Mouse (Mus musculus) heart, adult 18-20 months (tissue): Measurements from ENCODE around the gene Smim27. TPM values are rescaled to one million over a fixed set of nuclear protein-coding genes. Genes with fewer than 3 reads are reported as not detected.
"Not testable (repeated sequence)": the region's sequence is repeated elsewhere in the genome, so short reads cannot be mapped to it uniquely, and the experiment has no call there.

Experiments
- DNase-seq, 2 experiments: peaks; one replicate each; pipeline ENCODE4 v3.0.0; 2021 to 2022; ENCODE audit warnings: mixed read lengths in 1 of 2
- total RNA-seq, 2 experiments: library from RNA; stranded (reverse); gene quantifications; 2 replicates each; pipeline ENCODE4 v1.2.3; 2021

Gene Smim27
- total RNA-seq, 2 experiments from 2014 or later: 38.5 to 43.6 TPM

DNA sequence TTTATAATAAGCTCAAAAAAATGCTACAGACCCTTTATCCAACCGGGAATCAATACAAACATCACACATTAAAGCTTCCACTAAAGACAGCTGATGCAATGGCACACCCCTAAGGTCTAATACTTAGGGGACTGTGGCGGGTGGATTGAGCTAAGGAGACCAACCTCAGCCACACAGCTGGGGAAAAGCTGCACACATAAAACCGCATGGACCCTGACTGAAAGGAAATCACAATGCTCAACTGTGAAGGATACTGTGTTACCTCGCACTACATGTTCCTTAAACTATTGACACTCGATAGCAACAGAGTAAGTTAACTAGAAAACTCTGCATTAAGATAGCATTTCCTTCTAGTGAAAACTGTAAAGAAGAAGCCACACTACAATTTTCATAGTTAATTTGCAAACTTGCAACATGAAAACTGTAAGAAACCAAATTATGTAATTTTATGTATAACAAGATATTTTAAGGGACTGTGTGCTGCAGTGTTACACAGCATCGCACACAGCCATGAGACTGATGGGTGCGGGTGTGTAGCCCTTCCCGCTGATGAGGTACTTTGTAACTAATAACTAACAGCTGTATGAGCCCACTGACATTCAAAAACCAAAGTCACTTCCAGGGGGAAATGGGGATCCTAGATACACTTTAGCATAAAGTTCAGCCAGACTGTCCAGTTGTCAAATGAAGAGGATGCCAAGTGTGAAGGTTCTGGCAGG lies 14.8 kb upstream of the Smim27 start:
- no peak for DNase-seq

DNA sequence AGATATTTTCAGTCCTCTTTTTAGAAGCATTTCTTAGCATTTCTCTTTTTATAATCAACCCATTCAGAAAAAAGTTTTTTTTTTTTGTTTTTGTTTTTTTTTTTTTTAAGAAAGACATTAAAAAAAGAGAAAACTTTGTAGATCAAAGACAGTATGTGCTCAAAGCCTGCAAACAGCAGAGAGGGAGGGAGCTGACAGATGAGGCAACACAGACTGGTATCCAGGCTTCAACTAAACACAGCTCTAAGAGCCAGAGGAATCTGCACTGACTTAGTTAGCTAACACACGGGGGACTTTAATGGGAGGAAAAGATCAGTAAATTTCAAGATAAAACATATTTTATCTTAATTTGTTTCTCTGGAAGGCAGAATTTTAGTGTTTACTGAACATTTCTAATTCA lies 5.1 kb upstream of the Smim27 start:
- DNase-seq: no peak

DNA sequence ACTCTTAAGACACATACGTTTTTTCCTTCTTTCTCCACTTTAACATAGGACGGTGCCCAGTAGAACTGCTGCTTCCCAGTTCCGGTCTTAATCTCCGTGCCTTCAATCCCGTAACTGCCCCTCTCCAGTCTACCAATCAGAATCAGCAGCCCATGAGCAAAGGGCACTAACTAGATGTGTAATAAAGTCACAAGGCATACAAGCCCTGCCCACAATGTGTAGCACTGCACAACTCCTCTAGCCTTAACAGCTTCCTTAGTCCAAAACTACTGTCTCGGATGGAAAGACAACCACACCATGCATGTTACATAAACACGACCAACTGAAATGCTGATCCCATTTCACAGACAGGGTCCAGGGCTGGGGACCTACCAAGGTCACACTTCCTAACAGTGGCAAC lies 1.7 kb upstream of the Smim27 start:
- peak in 1 of 2 experiments; percentile 7 for DNase-seq

DNA sequence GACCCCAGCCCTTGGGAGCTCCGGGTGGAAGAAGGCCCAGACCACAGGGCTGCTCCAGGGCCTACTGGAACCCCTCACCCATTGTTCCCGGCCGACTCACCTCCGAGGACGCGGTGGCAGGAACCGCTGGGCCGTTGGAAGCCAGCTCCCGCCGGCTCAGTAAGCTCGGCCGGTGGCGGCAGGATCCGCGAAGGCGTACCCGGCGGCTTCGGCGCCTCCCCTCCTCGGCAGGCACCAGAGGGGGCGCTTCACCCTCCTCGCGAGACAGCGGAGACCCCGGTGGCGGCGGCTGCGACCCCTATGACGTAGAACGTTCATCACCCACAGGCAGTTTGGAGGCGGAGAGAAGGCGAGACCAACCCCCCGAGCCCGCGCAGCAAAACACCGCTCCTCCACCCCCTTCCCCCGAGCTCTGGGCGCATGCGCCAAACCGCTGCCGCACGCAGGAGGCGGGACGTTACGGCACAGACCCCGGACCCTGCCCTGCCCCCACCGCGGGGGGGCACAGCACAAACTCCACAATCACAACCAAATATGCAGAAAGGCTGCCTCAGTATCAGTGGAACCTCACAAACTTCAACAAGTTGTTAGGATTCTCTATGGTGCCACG lies 1.1 kb upstream of the Smim27 start:
- DNase-seq: peak; percentile 94

DNA sequence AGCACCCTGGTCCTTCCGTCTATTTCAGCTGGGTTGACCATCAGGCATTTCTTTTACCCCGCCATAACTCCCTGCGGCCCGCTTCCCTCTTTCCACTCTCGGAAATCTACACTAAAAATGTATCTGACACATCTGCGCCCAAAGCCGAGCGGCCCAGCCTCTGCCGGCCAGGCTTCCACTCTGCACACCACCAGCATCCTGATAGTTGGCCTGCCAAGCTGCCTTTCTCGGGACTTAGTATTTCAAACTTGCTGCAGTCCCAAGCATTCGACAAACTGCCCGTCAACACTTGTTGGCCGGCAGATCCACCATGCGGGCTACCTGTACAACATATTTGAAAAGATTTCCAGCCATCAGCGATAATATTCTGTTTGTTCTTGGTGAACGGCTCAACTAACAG lies 544 bp upstream of the Smim27 start:
- DNase-seq: no peak

DNA sequence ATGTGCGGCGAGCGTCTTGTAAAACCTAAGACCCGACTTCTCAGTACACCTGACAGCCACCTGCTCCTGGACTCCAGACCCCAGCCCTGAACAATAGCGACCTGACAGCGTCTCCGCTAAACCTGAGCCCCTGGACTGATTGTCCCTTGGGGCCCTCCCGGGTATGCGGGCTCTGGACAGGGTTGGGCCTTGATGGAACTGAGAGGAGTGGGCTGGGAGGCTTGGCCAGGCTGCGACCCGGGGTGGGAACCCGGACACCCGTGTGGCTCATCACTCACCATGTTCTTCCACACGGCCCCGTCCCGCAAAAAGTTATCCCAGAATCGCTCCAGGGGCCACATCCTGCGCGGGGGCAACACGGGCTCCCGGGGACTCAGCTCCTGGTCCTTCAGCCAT lies 9.5 kb downstream of the Smim27 start:
- DNase-seq: no peak

DNA sequence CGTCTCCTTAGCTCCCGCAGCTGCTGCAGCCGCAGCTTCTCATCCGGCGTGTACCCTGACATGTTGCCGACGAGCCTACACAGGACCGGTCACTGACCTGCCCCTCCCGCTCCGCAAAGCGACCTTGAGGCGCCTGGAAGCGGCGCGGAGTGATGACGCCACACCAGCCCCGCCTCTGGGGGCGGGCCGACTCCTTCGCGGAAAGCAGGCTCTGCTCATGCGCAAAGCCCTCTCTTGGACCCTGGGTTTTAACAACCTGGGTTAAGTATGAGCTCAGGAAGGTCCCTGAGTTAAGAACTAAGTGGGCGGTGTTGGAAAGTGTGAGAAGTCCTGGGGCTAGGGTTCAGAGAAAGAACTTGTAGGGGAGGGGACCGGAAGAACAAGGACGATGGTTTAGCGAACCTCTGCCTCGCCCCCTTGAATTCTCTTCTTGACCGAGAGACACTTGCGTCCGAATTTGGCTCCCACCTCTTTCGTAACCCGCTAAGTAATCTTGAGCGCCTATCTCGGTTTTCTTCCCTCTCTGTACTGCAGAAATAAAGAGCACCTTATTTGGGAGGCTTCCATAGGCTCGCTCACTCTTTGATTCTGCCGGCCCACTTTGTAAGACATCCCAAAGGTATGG lies 10.0 kb downstream of the Smim27 start, which contains the start of gene Ndufb6:
TSS of gene Ndufb6 (minus strand) at position 146 of the 625 bp plus-strand sequence.
- peak; percentile 94 to 96 for DNase-seq

DNA sequence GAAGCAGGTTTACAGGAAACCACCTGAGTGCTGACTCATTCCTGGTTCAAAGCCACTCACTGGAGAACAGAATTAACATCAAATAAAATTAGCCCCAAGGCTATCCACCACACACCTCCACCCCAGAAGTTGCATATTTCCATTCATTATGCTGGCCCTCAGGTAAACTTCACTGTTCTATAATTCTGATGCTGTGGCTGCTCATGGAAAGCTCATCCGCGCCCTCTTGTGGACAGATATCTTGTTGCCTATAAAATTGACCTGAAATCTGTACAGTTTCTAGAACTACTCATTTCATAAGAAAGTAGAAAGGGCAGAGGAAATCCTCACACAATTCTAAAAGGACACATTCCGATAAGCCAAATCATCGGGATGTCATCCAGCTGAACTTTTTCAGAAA lies 16.2 kb downstream of the Smim27 start:
- peak; percentile 56 to 84 for DNase-seq

DNA sequence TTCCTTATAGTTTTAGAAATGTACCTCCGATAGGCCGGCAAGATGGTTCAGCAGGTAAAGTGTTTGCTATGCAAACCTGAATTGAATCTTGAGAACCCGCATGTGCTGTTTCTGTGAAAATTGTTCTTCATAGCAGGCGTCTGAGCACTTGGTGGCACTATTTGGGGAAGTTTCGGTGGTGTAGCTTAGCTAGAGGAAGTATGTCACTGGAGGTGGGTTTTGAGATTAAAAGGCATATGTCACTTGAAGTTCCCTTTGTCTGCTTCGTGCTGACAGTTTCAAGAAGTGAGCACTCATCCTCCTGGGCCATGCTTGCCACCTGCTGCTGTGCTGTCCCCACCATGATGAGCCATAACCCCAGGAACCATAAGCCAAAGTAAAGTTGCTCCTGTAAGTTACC lies 18.0 kb downstream of the Smim27 start:
- DNase-seq: no peak

DNA sequence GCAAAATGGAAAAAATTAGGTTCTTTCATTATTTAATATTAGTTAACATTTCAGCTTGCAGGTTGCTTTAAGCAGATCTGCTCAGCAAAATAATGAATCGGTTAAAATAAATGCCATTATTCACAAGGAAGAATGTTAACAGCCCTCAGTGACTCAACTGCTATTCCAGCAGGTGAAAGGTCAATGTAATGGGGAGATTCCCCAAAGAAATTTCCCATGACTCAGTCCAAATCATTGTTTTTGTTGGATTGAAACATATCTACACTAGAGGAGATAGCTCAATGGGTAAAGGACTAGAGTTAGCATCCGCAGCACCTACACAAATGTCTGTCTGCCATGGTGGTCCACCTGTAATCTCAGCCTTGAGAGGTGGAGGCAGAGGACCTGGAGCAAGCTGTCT lies 19.7 kb downstream of the Smim27 start:
- no peak for DNase-seq

DNA sequence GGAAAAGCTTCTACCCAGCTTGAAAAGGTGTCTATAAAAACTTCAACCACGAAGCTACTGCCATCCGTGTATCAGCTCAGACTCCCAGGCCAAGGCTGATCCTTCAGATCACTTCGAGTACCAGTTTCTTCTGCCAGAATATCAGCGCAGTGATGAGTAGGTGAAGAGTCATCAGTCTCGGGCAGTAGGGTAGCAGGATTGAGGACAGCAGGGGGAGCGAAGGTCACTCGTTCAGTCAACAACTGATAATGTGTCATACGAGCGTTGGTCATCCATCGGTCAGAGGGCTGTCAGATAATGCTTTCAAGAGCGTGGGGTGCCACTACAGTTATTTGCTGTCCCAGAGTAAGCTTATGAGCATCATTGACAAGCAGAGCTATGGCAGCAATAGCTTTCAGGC lies 22.1 kb downstream of the Smim27 start:
- DNase-seq: not testable (repeated sequence)

DNA sequence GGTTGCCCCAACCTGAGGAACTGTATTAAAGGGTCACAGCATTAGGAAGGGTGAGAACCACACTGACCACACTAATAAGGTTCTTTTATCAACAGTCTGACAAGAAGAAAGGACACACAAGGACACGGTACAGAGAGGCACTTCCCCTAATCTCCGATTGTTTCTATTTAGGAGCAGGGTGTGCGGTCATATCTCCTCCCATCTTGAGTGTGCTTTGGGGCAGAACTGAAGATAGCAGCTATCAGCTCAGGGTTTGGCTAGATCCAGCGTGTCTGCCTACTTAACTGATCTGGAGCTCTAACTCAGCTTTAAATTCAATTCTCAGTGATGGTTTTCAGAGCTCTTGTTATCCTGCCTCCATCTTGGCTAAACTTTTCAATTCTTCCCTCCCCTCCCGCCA lies 29.8 kb downstream of the Smim27 start:
- DNase-seq: no peak

DNA sequence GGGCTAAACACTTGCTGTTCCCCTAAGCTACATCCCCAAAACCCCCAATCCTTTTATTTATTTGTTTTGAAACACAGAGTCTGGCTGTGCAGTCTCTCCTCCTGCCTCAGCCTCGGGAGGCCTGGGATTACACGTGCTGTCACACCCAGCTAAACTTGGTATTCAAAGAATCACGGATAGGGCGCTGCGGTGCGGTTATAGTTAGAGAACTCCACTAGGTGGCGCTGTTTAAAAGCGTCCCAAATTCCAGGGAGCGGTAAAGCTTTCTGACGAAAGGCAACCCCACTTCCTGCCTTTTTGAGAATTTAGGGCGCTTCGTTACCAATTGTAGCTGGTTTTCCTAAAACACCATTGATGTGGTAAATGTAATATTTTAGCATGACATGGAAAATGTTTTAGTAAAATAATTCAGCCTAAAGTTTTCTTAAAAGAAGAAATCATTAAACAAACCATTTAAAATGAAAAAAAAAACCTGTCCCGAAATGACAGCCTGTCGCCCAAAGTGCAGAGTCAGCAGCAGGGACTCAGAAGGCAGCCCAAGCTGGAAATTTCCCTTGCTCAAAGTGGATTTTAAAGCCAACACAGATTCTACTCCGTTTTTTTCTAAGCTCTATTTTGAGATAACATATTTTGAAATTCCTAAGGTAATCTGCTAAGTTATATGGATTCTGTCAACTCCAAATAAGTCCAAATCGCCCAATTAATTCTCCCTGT lies 31.9 kb downstream of the Smim27 start:
- DNase-seq: peak; percentile 72 to 85

DNA sequence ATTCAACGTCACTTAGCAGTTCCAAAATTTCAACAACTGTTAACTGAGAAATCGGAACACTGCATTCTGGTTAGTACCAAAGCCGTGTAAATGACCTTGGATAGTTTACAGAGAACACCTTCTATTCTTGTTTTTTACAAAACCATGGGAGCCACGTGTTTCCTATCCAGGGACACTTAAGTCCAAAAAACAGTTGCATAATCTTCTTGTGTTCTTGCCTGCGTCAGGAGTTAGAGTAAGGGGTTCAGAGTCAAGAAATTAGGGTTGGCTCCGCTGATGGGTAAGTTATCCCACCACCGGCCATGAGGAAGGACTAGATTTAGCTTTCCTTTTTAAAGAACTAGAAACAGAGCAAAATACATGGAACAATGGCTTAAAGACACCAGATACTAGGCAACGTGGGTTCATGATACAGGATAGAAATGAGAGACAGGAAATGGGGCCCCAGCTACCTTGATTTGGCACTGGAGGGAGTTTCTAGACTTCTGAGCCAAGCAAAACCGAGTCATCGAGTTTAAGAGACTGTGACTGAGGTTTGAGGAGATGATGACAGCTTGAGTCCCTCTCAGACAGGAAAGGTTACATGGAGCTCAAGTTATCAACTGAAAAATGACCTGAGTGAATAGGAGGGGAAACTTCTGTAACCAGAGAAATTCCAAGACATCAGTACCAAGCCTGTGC lies 33.2 kb downstream of the Smim27 start:
- DNase-seq: no peak

DNA sequence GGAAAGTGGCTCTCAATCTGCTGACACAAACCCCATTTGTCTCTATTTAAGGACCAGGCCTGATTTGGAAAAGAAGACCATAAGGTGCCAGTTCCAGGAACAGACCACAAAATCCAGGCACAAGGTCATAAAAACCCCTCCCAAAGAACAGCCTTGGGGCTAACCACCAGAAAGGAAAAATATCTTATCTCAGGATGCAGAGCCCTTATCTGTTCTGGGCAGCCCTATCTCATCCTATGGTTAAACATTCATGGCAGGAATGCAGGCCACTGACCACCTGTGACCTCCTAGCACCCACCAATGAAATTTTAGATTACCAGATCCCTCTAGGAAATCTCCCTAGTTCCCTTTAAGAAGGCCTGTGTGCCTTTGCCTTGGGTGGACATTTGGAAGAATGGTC lies 40.3 kb downstream of the Smim27 start:
- DNase-seq: no peak

DNA sequence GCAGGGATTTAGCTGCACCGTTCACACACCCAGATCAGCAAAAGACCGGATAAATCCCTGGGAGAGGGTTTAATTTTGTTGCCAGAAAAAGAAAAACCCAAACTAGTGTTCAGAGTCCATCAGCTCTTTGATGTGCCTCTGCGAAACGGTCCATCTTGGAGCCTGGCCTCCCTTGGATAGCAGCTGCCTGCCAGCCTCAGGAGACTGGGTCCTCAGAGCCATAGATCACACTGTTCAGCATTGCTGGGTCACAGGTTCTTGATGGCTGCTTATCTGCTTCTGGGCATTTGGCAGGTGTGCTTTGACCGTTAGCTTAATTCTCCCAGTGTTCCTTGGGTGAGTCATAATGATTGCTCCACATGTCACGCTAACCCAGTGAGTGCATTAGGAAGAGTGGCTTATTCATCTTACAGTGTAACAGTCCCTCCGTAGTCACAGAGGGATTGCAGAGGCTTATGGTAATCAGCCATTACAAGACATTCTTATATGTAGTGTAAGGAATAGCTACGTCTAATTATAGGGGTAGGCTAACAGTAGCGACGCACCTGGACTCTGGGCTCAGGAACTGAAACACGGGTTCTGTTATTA lies 41.5 kb downstream of the Smim27 start:
- no peak for DNase-seq

DNA sequence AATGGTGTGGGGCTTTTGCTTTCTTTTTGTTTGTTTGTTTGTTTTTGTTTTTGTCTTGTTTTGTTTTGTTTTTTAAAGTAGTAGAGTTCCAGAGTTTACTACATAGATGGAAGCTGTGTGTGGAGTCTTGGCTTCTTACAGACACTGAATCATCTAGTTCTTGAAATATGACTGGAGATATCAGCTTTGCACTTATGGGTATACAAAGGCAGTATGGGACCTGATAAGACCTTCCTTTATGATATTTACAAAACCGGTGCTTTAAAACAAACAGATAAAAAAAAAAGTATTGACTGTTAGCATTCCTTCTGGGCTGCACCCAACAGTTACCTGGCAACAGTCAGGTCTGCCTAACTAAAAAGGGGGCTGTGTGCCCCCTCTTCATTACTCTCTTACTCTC lies 42.8 kb downstream of the Smim27 start:
- DNase-seq: no peak

DNA sequence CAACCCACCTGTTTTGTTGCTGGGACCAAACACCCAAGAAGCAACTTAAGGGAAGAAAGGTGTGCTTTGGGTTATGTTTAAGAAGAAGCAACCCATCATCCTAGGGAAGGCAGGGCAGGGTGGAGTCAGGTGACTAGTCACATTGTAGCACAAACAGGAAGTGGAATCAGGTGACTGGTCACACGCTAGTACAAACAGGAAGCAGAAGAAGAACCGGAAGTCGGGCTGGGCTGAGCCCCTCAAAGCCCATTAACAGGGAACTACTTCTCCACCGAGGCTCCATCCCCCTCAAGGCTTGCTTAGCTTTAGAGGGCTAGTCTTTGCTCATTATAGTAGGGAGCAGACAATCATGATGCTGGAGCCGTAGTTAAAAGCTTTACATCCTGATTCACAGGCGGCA lies 43.6 kb downstream of the Smim27 start:
- no peak for DNase-seq

DNA sequence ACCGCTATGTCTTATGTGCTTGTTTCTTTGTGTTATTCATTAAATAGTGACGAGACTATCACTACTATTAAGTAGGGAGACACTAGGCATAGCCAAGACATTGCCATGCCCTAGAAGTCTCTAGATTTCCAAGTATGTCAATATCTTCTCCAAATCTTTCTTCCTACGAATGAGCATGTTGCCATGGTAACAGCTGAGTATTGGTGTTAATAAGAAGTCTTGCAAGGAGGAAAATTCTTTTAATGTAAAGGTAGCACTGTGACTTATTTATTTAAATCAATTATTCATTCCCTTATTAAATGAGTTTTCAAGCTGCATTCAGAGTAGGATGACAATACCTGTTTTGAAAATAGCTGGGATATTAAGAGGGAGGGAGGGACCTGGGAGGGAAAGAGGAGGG lies 48.0 kb downstream of the Smim27 start:
- no peak for DNase-seq
